Mouse (Mus musculus) monocyte, adult 2 months (primary cell): Measurements from ENCODE around the gene Rgs8.

ENCODE experiments used
- DNase-seq, 2 experiments: peaks; one replicate each; pipeline ENCODE4 v3.0.0; 2022; ENCODE audit warnings: low spot score in 2 of 2, low read depth in 1 of 2

Gene Rgs8

GRCm38 (mm10) chr1:153703445-153703991, 50.7 kb downstream of the Rgs8 start:
- DNase-seq = no peak

- no peak for DNase-seq
Observed at GRCm38 (mm10) chr1:153704174-153704573, 51.3 kb downstream of the Rgs8 start.

GRCm38 (mm10) chr1:153704996-153705395, 52.2 kb downstream of the Rgs8 start:
- DNase-seq = no peak

- no peak for DNase-seq
Observed at GRCm38 (mm10) chr1:153708626-153709025, 55.8 kb downstream of the Rgs8 start.

GRCm38 (mm10) chr1:153709451-153709850, 56.6 kb downstream of the Rgs8 start:
- no peak for DNase-seq

- no peak for DNase-seq
Observed at GRCm38 (mm10) chr1:153711544-153712262, 58.9 kb downstream of the Rgs8 start.

GRCm38 (mm10) chr1:153712633-153713032, 59.8 kb downstream of the Rgs8 start:
- no peak for DNase-seq

GRCm38 (mm10) chr1:153717990-153718389, 65.2 kb downstream of the Rgs8 start:
- no peak for DNase-seq

- no peak for DNase-seq
Observed at GRCm38 (mm10) chr1:153720935-153721334, 68.1 kb downstream of the Rgs8 start.

GRCm38 (mm10) chr1:153721565-153722310, 68.9 kb downstream of the Rgs8 start:
- DNase-seq = no peak

GRCm38 (mm10) chr1:153723426-153723825, 70.6 kb downstream of the Rgs8 start:
- no peak for DNase-seq

- no peak for DNase-seq
Observed at GRCm38 (mm10) chr1:153726636-153727035, 73.8 kb downstream of the Rgs8 start.

GRCm38 (mm10) chr1:153729806-153730205, 77.0 kb downstream of the Rgs8 start:
- DNase-seq = no peak

- no peak for DNase-seq
Observed at GRCm38 (mm10) chr1:153730671-153731070, 77.8 kb downstream of the Rgs8 start.

- DNase-seq = no peak
Observed at GRCm38 (mm10) chr1:153733181-153733580, 80.4 kb downstream of the Rgs8 start.

- no peak for DNase-seq
Observed at GRCm38 (mm10) chr1:153734866-153735265, 82.0 kb downstream of the Rgs8 start.

- no peak for DNase-seq
Observed at GRCm38 (mm10) chr1:153736096-153736495, 83.3 kb downstream of the Rgs8 start.

GRCm38 (mm10) chr1:153737101-153738085, 84.6 kb downstream of the Rgs8 start:
- DNase-seq = no peak

GRCm38 (mm10) chr1:153739437-153740015, 86.7 kb downstream of the Rgs8 start:
- no peak for DNase-seq

- no peak for DNase-seq
Observed at GRCm38 (mm10) chr1:153740145-153740544, 87.3 kb downstream of the Rgs8 start, which contains the start of gene Rgs16. TSS of gene Rgs16 (plus strand) at chr1:153740349.
